Mouse (Mus musculus) kidney, adult 2 months (tissue): ENCODE measurements around the gene Onecut1.

ENCODE experiments used
- CTCF ChIP-seq: fragments of 200-500 bp; conservative IDR thresholded peaks from 2 replicates; pipeline ENCODE4 v1.5.1; 2011; ENCODE audit warnings: low read depth, mild to moderate bottlenecking, control low read depth, low read length, moderate library complexity, mixed read lengths; ENCODE audit not compliant: insufficient read depth, insufficient read length
- POLR2A ChIP-seq: fragments of 200-500 bp; IDR thresholded peaks from one replicate; pipeline ENCODE4 v1.6.1; 2011; ENCODE audit warnings: low read depth, low read length, control low read depth

DNA sequence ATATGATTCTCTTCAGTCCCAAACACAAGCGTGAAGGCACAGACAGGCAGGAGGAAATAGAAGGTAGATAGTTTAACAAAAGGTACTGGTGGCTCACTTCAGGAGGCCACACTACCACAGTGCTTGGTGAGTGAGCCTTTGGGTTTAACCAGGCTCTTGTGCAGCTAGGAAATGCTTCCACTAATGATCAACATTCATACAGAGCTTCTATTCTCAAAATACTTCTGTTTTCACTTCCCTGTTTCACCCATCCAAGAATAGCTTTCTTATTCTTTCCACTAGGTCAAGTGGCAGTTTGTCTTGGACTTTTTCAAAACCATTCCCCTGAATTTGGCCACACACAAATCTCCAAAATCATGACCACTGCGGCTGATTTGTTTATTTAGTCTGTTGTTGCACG, 73.6 kb downstream of the Onecut1 start:
- no peak for TF ChIP-seq CTCF
- no peak for TF ChIP-seq POLR2A
